In genomic region chr3:155530811-155531210, GRCm38 (mm10) we compare ENCODE assay signal across 18 mouse cellular contexts.
A peak's percentile ranks its signal among the peaks of the same experiment; 100 is the strongest.
DNase-seq lines count a peak whose midpoint lies in the region; ATAC-seq and TF ChIP-seq lines count a peak whose summit lies in the region.
"Had no signal": no experiment of that assay in that cellular context is flagged by ENCODE, and none has a peak within 500 bp of the region (broad histone marks: within the 10 kb centered on the region; RNA-seq: fewer than 3 reads in every experiment).

No protein-coding gene starts in this region.

- H3K9me3 ChIP-seq in stomach, postnatal 0 days (ENCODE audit: control insufficient read depth, low read length), result no peaks in the 10 kb centered on the region
- H3K9me3 ChIP-seq: hindbrain, embryonic 13.5 days; limb, embryonic 15.5 days; midbrain, embryonic 12.5 days; neural tube, embryonic 13.5 days had no signal

- TF ChIP-seq EP300 in stomach, postnatal 0 days (optimal IDR thresholded peaks at IDR 0.05), result no peak

- H3K27me3 ChIP-seq in stomach, postnatal 0 days (ENCODE audit: control insufficient read depth, insufficient read depth, low read length), result no peaks in the 10 kb centered on the region
- H3K27me3 ChIP-seq: hindbrain, embryonic 13.5 days; limb, embryonic 15.5 days; midbrain, embryonic 12.5 days; neural tube, embryonic 13.5 days had no signal

- peak; percentile 37 for TF ChIP-seq CTCF in left cerebral cortex, adult 2 months (IDR thresholded peaks at IDR 0.05)
- peak; percentile 53 for TF ChIP-seq CTCF in stomach, postnatal 0 days (IDR thresholded peaks at IDR 0.05; ENCODE audit: low read depth)

- no peak overlapping the region for H3K4me3 ChIP-seq in left cerebral cortex, adult 2 months
- no peak overlapping the region for H3K4me3 ChIP-seq in stomach, postnatal 0 days (ENCODE audit: low read depth, low read length)
- H3K4me3 ChIP-seq: hindbrain, embryonic 13.5 days; limb, embryonic 15.5 days; midbrain, embryonic 12.5 days; neural tube, embryonic 13.5 days had no signal

- ATAC-seq in stomach, postnatal 0 days (ENCODE audit: low FRiP score, low TSS enrichment), result no peak

- H3K9ac ChIP-seq in stomach, postnatal 0 days (ENCODE audit: low read length), result no peak overlapping the region
- H3K9ac ChIP-seq: hindbrain, embryonic 13.5 days; limb, embryonic 15.5 days; midbrain, embryonic 12.5 days; neural tube, embryonic 13.5 days had no signal

- intact Hi-C loops in left cerebral cortex, adult 2 months (cut with DNase I), result no loop called here

- no peak overlapping the region for H3K4me2 ChIP-seq in stomach, postnatal 0 days (replicated peaks; ENCODE audit: low read depth)
- H3K4me2 ChIP-seq: hindbrain, embryonic 13.5 days; limb, embryonic 15.5 days; midbrain, embryonic 12.5 days; neural tube, embryonic 13.5 days had no signal

- H3K27ac ChIP-seq in left cerebral cortex, adult 2 months, result no peak overlapping the region
- H3K27ac ChIP-seq in stomach, postnatal 0 days (replicated peaks), result no peak overlapping the region
- H3K27ac ChIP-seq: hindbrain, embryonic 13.5 days; limb, embryonic 15.5 days; midbrain, embryonic 12.5 days; neural tube, embryonic 13.5 days had no signal

- peak; percentile 7 for DNase-seq in embryo, embryonic 11 days
- DNase-seq in embryo, embryonic 10 days (ENCODE audit: low spot score), result no peak
- DNase-seq in left cerebral cortex, adult 2 months (ENCODE audit: extremely low spot score in 1 of 2, low spot score in 2 of 2), result no peak
- no peak for DNase-seq in left cerebral cortex, adult 18-20 months (ENCODE audit: low spot score in 2 of 2)
- DNase-seq in NIH3T3 (ENCODE audit: low read depth), result peak; percentile 6
- no peak for DNase-seq in stomach, postnatal 0 days (ENCODE audit: low spot score)
- DNase-seq in thymus, postnatal 14 days, result no peak
- DNase-seq: cerebellum, postnatal 36 days; gastrocnemius, postnatal 10 days; kidney, adult 11 months; kidney, postnatal 14 days; lung, postnatal 4 days; right cerebral cortex, postnatal 25 days; thymus, postnatal 36 days had no signal

- H3K36me3 ChIP-seq in stomach, postnatal 0 days (ENCODE audit: control insufficient read depth, insufficient read depth, low read length), result no peaks in the 10 kb centered on the region
- H3K36me3 ChIP-seq: hindbrain, embryonic 13.5 days; limb, embryonic 15.5 days; midbrain, embryonic 12.5 days; neural tube, embryonic 13.5 days had no signal

- H3K4me1 ChIP-seq in stomach, postnatal 0 days (replicated peaks; ENCODE audit: control insufficient read depth, insufficient read depth), result no peaks in the 10 kb centered on the region
- H3K4me1 ChIP-seq: hindbrain, embryonic 13.5 days; limb, embryonic 15.5 days; midbrain, embryonic 12.5 days; neural tube, embryonic 13.5 days had no signal

Comparison
In these comparisons a context has a peak if more than half of its experiments do, and no peak if none do; other contexts are left out.
1. DNase-seq: peak in embryo, embryonic 11 days (single experiment) and NIH3T3 (single experiment); none in embryo, embryonic 10 days (single experiment), left cerebral cortex, adult 2 months (0 of 2), left cerebral cortex, adult 18-20 months (0 of 2), stomach, postnatal 0 days (single experiment) and thymus, postnatal 14 days (single experiment).